Mouse (Mus musculus) cerebellum, postnatal 36 days (tissue): Measurements from ENCODE around the gene Neurod6.

Experiments used
- DNase-seq, 2 experiments: peaks; one replicate each; pipeline ENCODE4 v3.0.0; 2021 to 2022; ENCODE audit warnings: mixed read lengths in 2 of 2

Gene Neurod6

GRCm38 (mm10) chr6:55646111-55646823, 34.8 kb downstream of the Neurod6 start:
- peak; percentile 8 to 15 for DNase-seq

GRCm38 (mm10) chr6:55634662-55635061, 46.4 kb downstream of the Neurod6 start:
- no peak for DNase-seq
